Mouse (Mus musculus) frontal cortex, adult 2 months (tissue): ENCODE data around the gene Hoxa10. TPM values are rescaled to one million over a fixed set of nuclear protein-coding genes. Genes with fewer than 3 reads are reported as not detected.

Experiments used
- DNase-seq, 2 experiments: peaks; one replicate each; pipeline ENCODE4 v3.0.0; 2022; ENCODE audit warnings: low spot score in 1 of 2; ENCODE audit errors: extremely low spot score in 1 of 2
- polyA plus RNA-seq: library from polyadenylated mRNA; depleted of rRNA; stranded (reverse); fragments of >200 nt; gene quantifications from 2 replicates; pipeline ENCODE4 v1.2.3, GENCODE M21; 2012

The Hoxa10 gene
- polyA plus RNA-seq, 1 experiment: not detected

- no peak for DNase-seq
Measured at GRCm38 (mm10) chr6:52208072-52208867, 32.4 kb downstream of the Hoxa10 start, which contains the start of gene Hoxa6. Hoxa6 (minus strand) TSS chr6:52208722.

GRCm38 (mm10) chr6:52207684-52207976, 33.0 kb downstream of the Hoxa10 start:
- DNase-seq: no peak

- DNase-seq: no peak
Measured at GRCm38 (mm10) chr6:52206882-52207683, 33.6 kb downstream of the Hoxa10 start.

GRCm38 (mm10) chr6:52205638-52206621, 34.7 kb downstream of the Hoxa10 start:
- no peak for DNase-seq

GRCm38 (mm10) chr6:52205221-52205620, 35.4 kb downstream of the Hoxa10 start:
- DNase-seq: no peak

GRCm38 (mm10) chr6:52204050-52204752, 36.5 kb downstream of the Hoxa10 start, which contains the start of gene Hoxa5:
Hoxa5 (minus strand) TSS chr6:52204587.
- DNase-seq: no peak

- DNase-seq: no peak
Measured at GRCm38 (mm10) chr6:52203371-52204049, 37.1 kb downstream of the Hoxa10 start.

GRCm38 (mm10) chr6:52203121-52203370, 37.6 kb downstream of the Hoxa10 start:
- no peak for DNase-seq

GRCm38 (mm10) chr6:52202362-52203120, 38.1 kb downstream of the Hoxa10 start:
- no peak for DNase-seq

GRCm38 (mm10) chr6:52201269-52201668, 39.4 kb downstream of the Hoxa10 start:
- no peak for DNase-seq

GRCm38 (mm10) chr6:52200751-52201250, 39.9 kb downstream of the Hoxa10 start:
- DNase-seq: no peak

GRCm38 (mm10) chr6:52200073-52200750, 40.4 kb downstream of the Hoxa10 start:
- DNase-seq: no peak

GRCm38 (mm10) chr6:52197271-52197670, 43.4 kb downstream of the Hoxa10 start:
- DNase-seq: peak in 1 of 2 experiments; percentile 20

- DNase-seq: no peak
Measured at GRCm38 (mm10) chr6:52196811-52197210, 43.8 kb downstream of the Hoxa10 start.

- DNase-seq: no peak
Measured at GRCm38 (mm10) chr6:52194690-52195089, 46.0 kb downstream of the Hoxa10 start.

GRCm38 (mm10) chr6:52191860-52192550, 48.6 kb downstream of the Hoxa10 start:
- DNase-seq: no peak

GRCm38 (mm10) chr6:52190906-52191810, 49.5 kb downstream of the Hoxa10 start, which contains the start of gene Hoxa4:
Hoxa4 (minus strand) TSS chr6:52191753.
- no peak for DNase-seq
